Mouse (Mus musculus) megakaryocyte-erythroid progenitor cell, adult 5-6 weeks (primary cell): ENCODE results near the gene Chrnd. TPM values are rescaled to one million over a fixed set of nuclear protein-coding genes. Genes with fewer than 3 reads are reported as not detected.

Experiments
- ATAC-seq: replicated peaks from 2 replicates; pipeline ENCODE4 v1.8.0; 2016; ENCODE audit warnings: mild to moderate bottlenecking, inconsistent platforms; ENCODE audit not compliant: severe bottlenecking, poor library complexity, low FRiP score, low TSS enrichment
- total RNA-seq, 2 experiments: library from RNA; stranded (forward) in 1 of 2; stranded (reverse) in 1 of 2; fragments of 200-1000, 215-1000 nt in 1 of 2; fragments of >200 nt in 1 of 2; fragmentation: Nextera tagmentation in 1 of 2; gene quantifications; 2 replicates each; pipeline ENCODE4 v1.2.3; 2014 to 2017

The Chrnd gene
- total RNA-seq, 2 experiments from 2014 or later, result not detected

GRCm38 (mm10) chr1:87225739-87226138, 35.3 kb downstream of the Chrnd start:
- ATAC-seq, result no peak

- ATAC-seq, result no peak
These were observed 36.2 kb downstream of the Chrnd start for GRCm38 (mm10) chr1:87226409-87227159.

- ATAC-seq, result no peak
These were observed 36.7 kb downstream of the Chrnd start for GRCm38 (mm10) chr1:87227160-87227550.

GRCm38 (mm10) chr1:87230606-87231005, 40.2 kb downstream of the Chrnd start:
- ATAC-seq, result no peak

- ATAC-seq, result no peak
These were observed 41.8 kb downstream of the Chrnd start for GRCm38 (mm10) chr1:87232197-87232596.

- ATAC-seq, result no peak
These were observed 48.6 kb downstream of the Chrnd start for GRCm38 (mm10) chr1:87239056-87239455.

GRCm38 (mm10) chr1:87243021-87243420, 52.6 kb downstream of the Chrnd start:
- no peak for ATAC-seq

GRCm38 (mm10) chr1:87245430-87245829, 55.0 kb downstream of the Chrnd start:
- ATAC-seq, result no peak

GRCm38 (mm10) chr1:87245929-87246815, 55.8 kb downstream of the Chrnd start:
- ATAC-seq, result peak; percentile 87

Other genes with a start within 250 kb of the Chrnd start
- not detected in 2 replicates for gene Alppl2, start 100.7 kb upstream of the Chrnd start, total RNA-seq (2014; fragmentation: Nextera tagmentation)
- gene Alppl2, start 100.7 kb upstream of the Chrnd start, total RNA-seq (2017), result not detected in 2 replicates
- gene Alpi, start 89.0 kb upstream of the Chrnd start, total RNA-seq (2014; fragmentation: Nextera tagmentation), result not detected in 2 replicates
- gene Alpi, start 89.0 kb upstream of the Chrnd start, total RNA-seq (2017), result not detected in 2 replicates
- gene Akp3, start 65.6 kb upstream of the Chrnd start, total RNA-seq (2014; fragmentation: Nextera tagmentation), result not detected in 2 replicates
- not detected in 2 replicates for gene Akp3, start 65.6 kb upstream of the Chrnd start, total RNA-seq (2017)
- gene Ecel1, start 34.1 kb upstream of the Chrnd start, total RNA-seq (2014; fragmentation: Nextera tagmentation), result not detected in 2 replicates
- not detected in 2 replicates for gene Ecel1, start 34.1 kb upstream of the Chrnd start, total RNA-seq (2017)
- gene Prss56, start 7.3 kb upstream of the Chrnd start, total RNA-seq (2014; fragmentation: Nextera tagmentation), result not detected in 2 replicates
- gene Prss56, start 7.3 kb upstream of the Chrnd start, total RNA-seq (2017), result not detected in 2 replicates
- gene Chrng, start 14.1 kb downstream of the Chrnd start, total RNA-seq (2014; fragmentation: Nextera tagmentation), result not detected in 2 replicates
- gene Chrng, start 14.1 kb downstream of the Chrnd start, total RNA-seq (2017), result not detected in 2 replicates
- gene Eif4e2, start 23.3 kb downstream of the Chrnd start, total RNA-seq (2014; fragmentation: Nextera tagmentation), result 104 and 149 TPM in 2 replicates
- gene Eif4e2, start 23.3 kb downstream of the Chrnd start, total RNA-seq (2017), result 241 and 258 TPM in 2 replicates
- gene Efhd1, start 73.8 kb downstream of the Chrnd start, total RNA-seq (2014; fragmentation: Nextera tagmentation), result not detected in 2 replicates
- gene Efhd1, start 73.8 kb downstream of the Chrnd start, total RNA-seq (2017), result not detected in 2 replicates
- gene Gigyf2, start 136.4 kb downstream of the Chrnd start, total RNA-seq (2014; fragmentation: Nextera tagmentation), result 85.0 and 91.4 TPM in 2 replicates
- gene Gigyf2, start 136.4 kb downstream of the Chrnd start, total RNA-seq (2017), result 133 and 148 TPM in 2 replicates
- not detected in 2 replicates for gene Kcnj13, start 204.1 kb downstream of the Chrnd start, total RNA-seq (2014; fragmentation: Nextera tagmentation)
- gene Kcnj13, start 204.1 kb downstream of the Chrnd start, total RNA-seq (2017), result not detected in 2 replicates